Mouse (Mus musculus): Measurements from ENCODE around the gene Pias1. TPM values are rescaled to one million over a fixed set of nuclear protein-coding genes. Genes with fewer than 3 reads are reported as not detected.

Gene Pias1
- polyA plus RNA-seq, 1 experiment, result 26.7 TPM

DNA sequence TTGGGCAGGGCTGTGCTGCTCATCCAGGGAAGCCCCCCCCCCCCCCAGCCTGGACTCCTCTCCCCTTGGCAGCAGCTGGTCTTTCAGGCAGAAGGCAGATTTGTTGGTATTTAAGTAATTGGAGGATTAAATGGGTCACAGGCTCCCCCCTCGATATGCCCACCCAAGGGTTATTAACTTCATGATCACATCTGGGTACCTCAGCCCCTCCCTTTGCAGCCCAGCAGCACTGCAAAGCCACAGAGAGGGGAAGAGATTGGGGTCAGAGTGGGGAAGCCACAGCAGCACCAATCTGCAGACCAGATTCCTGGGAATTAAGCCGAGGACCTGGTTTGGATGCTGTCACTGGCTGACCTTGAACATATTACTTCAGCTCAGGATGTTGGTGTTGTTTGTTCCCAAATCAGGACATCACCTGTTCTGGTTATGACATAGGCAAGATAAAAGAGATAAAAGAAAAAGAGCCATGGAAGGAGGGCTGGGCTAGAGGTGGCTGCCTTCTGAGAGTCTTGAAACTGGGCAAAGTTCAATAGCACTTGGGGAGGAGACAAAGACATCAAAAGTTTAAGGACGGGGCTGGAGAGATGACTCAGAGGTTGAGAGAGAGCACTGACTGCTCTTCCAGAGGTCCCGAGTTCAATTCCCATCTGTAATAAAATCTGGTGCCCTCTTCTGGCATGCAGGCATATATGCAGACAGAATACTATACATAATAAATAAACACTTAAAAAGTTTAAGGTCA, 151.8 kb downstream of the Pias1 start:
- Histone ChIP-seq H3K27ac (ENCODE audit: insufficient read depth, low read depth, low read length) (no peak overlapping the region), H3K36me3 (ENCODE audit: control insufficient read depth, insufficient read depth, low read length) (no peaks in the 10 kb centered on the region), H3K4me1 (ENCODE audit: control insufficient read depth, insufficient read depth, low read length) (peaks cover 4% of the 10 kb centered on the region; the same call in 1 of the 2 replicates), H3K27me3 (replicated peaks; ENCODE audit: control insufficient read depth, insufficient read depth, low read length) (no peaks in the 10 kb centered on the region), H3K4me3 (ENCODE audit: insufficient read depth, low read depth, low read length) (no peak overlapping the region)
- WGBS, result 52% methylated on average over 4 of the region's 4 CpGs
- TF ChIP-seq POLR2A (IDR thresholded peaks at IDR 0.05; ENCODE audit: low read depth, low read length) (no peak), CTCF (conservative IDR thresholded peaks at IDR 0.05; ENCODE audit: insufficient read depth, insufficient read length, low read depth, low read length) (no peak)
- DNase-seq, result no peak

DNA sequence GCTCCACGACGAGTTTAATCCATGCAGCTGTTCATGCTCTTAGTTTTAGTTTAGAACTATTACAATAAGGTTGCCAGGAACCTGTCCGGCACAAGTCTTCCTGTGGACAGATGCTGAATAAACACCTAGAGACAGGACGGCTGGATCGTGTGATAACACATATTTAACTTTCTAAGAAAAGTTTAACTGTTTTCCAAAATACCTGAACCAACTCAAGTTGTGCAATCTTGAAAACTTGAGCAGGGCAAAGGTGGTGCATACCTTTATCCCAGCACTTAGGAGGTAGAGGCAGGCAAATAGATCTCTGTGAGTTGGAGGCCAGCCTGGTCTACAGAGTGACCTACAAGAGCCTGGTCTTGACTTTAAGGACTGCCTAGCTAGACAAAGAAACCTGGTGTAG, 152.8 kb downstream of the Pias1 start:
- no peaks in the 10 kb centered on the region for H3K36me3 ChIP-seq (ENCODE audit: control insufficient read depth, insufficient read depth, low read length)
- H3K4me1 ChIP-seq (ENCODE audit: control insufficient read depth, insufficient read depth, low read length), result peaks cover 4% of the 10 kb centered on the region; the same call in 1 of the 2 replicates
- TF ChIP-seq CTCF (conservative IDR thresholded peaks at IDR 0.05; ENCODE audit: insufficient read depth, insufficient read length, low read depth, low read length) (no peak), POLR2A (IDR thresholded peaks at IDR 0.05; ENCODE audit: low read depth, low read length) (no peak)
- WGBS, result 80% methylated on average over 5 of the region's 5 CpGs
- DNase-seq, result no peak
- no peaks in the 10 kb centered on the region for H3K27me3 ChIP-seq (replicated peaks; ENCODE audit: control insufficient read depth, insufficient read depth, low read length)
- no peak overlapping the region for H3K4me3 ChIP-seq (ENCODE audit: insufficient read depth, low read depth, low read length)
- H3K27ac ChIP-seq (ENCODE audit: insufficient read depth, low read depth, low read length), result no peak overlapping the region

DNA sequence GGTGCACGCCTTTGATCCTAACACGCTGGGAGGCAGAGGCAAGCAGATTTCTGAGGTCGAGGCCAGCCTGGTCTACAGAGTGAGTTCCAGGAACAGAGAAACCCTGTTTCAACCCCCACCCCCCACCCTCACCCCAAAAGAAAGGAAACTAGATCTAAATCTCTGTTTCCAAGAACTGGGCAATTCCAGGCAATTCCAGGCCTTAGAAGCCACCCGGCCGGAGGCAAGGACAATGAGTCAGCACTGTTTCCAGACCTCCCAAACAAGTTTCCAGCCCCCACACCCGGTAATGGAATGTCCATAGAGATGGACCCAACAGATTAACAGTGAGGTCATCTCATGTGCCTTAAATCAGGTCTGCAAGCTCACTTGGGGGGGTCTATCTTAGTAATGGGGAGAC, 157.8 kb downstream of the Pias1 start:
- DNase-seq, result no peak
- Histone ChIP-seq H3K27me3 (replicated peaks; ENCODE audit: control insufficient read depth, insufficient read depth, low read length) (no peaks in the 10 kb centered on the region), H3K4me3 (ENCODE audit: insufficient read depth, low read depth, low read length) (no peak overlapping the region), H3K36me3 (ENCODE audit: control insufficient read depth, insufficient read depth, low read length) (no peaks in the 10 kb centered on the region), H3K27ac (ENCODE audit: insufficient read depth, low read depth, low read length) (no peak overlapping the region), H3K4me1 (ENCODE audit: control insufficient read depth, insufficient read depth, low read length) (peaks cover 4% of the 10 kb centered on the region; the same call in 1 of the 2 replicates)
- no peak for TF ChIP-seq POLR2A (IDR thresholded peaks at IDR 0.05; ENCODE audit: low read depth, low read length)
- TF ChIP-seq CTCF (conservative IDR thresholded peaks at IDR 0.05; ENCODE audit: insufficient read depth, insufficient read length, low read depth, low read length), result no peak
- 79% methylated on average over 6 of the region's 6 CpGs for WGBS

DNA sequence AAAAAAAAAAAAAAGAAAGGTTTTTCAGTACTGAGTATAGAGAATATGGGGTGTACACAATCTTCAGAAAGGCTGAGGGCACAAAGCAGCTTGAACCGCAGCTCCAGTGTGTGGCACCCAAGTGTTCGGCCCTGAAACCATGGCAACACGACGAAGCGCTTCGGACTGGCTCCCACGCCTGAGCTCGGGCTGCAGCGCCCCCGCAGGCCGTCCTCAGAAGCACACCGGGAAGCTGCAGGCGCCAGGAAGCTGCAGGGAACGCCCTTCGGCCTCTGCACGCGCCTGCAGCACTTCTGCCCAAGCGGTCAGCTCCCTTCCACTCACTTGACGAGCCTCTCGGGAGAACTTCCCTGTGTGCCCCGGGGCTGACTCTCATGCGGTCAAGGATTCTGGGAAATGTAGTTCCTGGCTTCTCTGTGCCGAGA, 159.1 kb downstream of the Pias1 start:
- no peak overlapping the region for H3K27ac ChIP-seq (ENCODE audit: insufficient read depth, low read depth, low read length)
- under 1% methylated on average over 23 of the region's 23 CpGs for WGBS
- no peaks in the 10 kb centered on the region for H3K27me3 ChIP-seq (replicated peaks; ENCODE audit: control insufficient read depth, insufficient read depth, low read length)
- no peaks in the 10 kb centered on the region for H3K36me3 ChIP-seq (ENCODE audit: control insufficient read depth, insufficient read depth, low read length)
- H3K4me1 ChIP-seq (ENCODE audit: control insufficient read depth, insufficient read depth, low read length), result peaks cover 4% of the 10 kb centered on the region; the same call in 1 of the 2 replicates
- peak; percentile 99 for DNase-seq
- no peak overlapping the region for H3K4me3 ChIP-seq (ENCODE audit: insufficient read depth, low read depth, low read length)
- no peak for TF ChIP-seq POLR2A (IDR thresholded peaks at IDR 0.05; ENCODE audit: low read depth, low read length)
- TF ChIP-seq CTCF (conservative IDR thresholded peaks at IDR 0.05; ENCODE audit: insufficient read depth, insufficient read length, low read depth, low read length), result peak; percentile 96

Other genes with a start within 250 kb of the Pias1 start
- gene Fem1b, start 176.0 kb downstream of the Pias1 start, polyA plus RNA-seq (2012; rRNA removed), result 8.3 and 8.6 TPM in 2 replicates
- 94.0 and 101 TPM in 2 replicates for gene Cln6, start 149.1 kb downstream of the Pias1 start, polyA plus RNA-seq (2012; rRNA removed)
- 224 and 296 TPM in 2 replicates for gene Calml4, start 129.8 kb downstream of the Pias1 start, polyA plus RNA-seq (2012; rRNA removed)
- 0.02 and 0.03 TPM in 2 replicates for gene Skor1, start 161.0 kb upstream of the Pias1 start, polyA plus RNA-seq (2012; rRNA removed)